Mouse (Mus musculus): ENCODE data around the gene Rnf216. TPM values are rescaled to one million over a fixed set of nuclear protein-coding genes. Genes with fewer than 3 reads are reported as not detected.

Gene Rnf216
- 13.7 and 15.0 TPM in 2 replicates for polyA plus RNA-seq (2021; fragmentation: Nextera tagmentation)
- long read RNA-seq, experiment 1, full-length matches to known transcripts: 2 of 38 reads
- long read RNA-seq, experiment 1, partial matches to known transcripts: 18 of 38 reads
- long read RNA-seq, experiment 1, other reads (novel, unspliced or antisense): 18 of 38 reads
- long read RNA-seq, experiment 2, full-length matches to known transcripts: 84 of 168 reads
- long read RNA-seq, experiment 2, partial matches to known transcripts: 14 of 168 reads
- long read RNA-seq, experiment 2, other reads (novel, unspliced or antisense): 70 of 168 reads

DNA sequence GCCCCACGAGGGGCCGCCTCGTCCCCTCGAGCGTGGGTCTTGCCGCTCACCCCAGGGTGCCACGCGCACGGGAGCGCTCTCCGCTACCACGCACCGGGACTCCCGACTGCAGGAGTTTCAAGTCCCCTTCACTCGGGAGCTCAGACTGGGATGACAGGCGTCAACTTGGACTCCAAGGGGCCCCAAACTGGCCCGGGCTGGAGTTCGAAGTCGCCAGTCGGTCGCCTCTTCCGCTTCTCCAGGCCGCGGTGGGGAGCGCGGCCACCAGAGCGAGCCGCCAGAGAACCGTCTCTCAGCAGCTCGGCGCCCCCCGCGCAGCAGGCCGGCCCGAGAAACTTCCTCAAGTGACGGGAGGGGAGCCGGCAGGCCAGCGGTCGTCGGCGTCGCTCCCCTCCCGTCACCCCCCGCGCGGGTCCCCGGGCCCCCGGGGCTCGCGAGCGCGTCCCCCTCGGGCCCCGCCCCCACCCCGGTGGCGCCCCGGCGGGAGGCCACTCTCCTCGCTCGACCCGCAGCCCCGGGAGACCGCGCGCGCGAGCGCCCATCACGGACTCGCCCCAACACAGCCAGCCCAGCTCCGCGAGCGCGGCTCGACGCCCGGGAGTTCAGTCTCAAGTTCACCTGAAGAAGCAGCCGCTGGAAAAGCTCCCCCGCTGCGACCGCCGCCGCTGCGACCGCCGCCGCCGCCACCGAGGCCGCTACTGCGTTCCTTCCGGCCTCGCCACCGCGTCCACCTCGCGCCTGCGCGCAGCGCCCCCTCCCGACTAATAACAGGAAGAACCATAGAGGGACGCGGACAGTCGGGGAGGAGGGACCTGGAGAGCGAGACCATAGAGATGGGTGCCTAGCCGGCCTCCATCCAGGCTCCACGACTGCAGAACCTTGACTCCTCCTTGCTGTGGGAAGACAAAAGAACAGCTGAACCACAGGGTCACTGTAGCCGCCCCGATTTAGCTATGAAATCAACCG is at the start of gene Rnf216:
Gene Rnf216, minus strand, starts transcription at position 714 of the 966 bp plus-strand sequence.

DNA sequence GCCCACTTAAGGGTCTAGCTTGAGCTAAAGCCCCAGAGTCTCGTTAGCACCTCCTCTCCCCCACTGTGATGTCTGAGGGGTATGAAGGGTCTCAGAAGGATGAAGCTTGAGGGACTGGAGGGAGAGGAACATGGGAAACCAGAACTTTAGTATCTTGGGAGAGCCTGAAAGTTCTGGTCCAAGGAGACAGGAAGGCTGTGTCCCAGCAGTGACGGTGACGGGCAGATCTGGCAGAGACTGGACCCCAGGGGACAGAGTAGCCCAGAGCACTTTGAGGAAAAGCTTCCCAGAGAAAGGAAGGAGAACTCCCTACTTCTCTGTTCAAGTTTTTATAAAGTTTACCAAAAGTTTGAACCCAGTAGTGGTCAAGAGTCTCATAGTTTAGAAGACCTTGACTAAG is 34.7 kb upstream of the Rnf216 start, which contains the start of gene Olfr718-ps1:
Gene Olfr718-ps1, minus strand, starts transcription at position 101 of the 400 bp plus-strand sequence.

DNA sequence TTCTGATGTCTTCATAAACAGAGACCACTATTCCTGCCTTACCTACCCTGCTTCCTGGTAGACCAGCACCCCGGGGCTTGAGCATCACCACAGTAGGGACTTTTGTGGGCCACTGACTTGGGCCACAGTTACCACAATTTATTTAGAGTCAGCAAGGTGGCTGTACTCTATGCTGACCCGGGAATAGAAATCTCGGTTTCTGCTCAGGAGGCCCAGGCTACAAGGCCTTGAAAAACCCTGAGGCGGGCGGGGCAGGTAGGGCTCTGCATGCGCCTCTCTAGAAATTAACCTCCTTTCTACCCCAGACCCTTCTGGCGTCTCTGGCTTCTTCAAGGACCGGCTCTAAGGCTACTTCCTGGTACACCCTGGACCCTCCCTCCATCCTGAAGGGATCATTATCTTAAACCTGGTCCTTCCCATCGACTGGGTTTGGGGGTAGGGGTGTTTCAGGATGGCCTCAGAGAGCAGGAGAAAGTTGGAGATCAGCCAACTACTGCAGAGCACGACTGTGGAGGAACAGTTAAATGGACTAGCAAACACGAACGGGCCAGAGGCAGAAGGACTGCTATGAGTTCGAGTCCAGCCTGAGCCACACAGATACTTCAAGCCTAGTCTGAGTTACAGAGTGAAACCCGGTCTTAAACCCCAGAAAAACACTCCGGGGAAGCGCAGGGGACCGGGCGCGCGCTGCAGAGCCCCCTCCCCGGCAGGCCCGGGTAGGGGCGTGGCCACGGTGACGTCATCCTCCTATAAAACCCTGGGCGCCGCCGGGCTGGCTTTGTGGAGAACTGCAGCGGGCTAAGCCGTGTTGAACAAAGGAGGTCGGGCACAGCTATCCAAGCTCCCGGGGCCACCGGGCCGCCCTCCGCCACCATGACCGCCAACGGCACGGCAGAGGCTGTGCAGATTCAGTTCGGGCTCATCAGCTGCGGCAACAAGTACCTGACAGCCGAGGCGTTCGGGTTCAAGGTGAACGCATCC is 152.9 kb downstream of the Rnf216 start, which contains the start of gene Fscn1:
Gene Fscn1, plus strand, starts transcription at position 768 of the 981 bp plus-strand sequence.

Small RNAs within 50 kb of the gene (microRNA-seq; reads per million reads assigned to microRNA genes)
- not detected for gene Gm44405

Other genes with a start within 250 kb of the Rnf216 start
- 19.3 and 24.7 TPM in 2 replicates for gene Fbxl18, start 217.6 kb downstream of the Rnf216 start, polyA plus RNA-seq (2021; fragmentation: Nextera tagmentation)
- 3,999 and 8,580 TPM in 2 replicates for gene Actb, start 206.2 kb downstream of the Rnf216 start, polyA plus RNA-seq (2021; fragmentation: Nextera tagmentation)
- 243 and 313 TPM in 2 replicates for gene Fscn1, start 152.7 kb downstream of the Rnf216 start, polyA plus RNA-seq (2021; fragmentation: Nextera tagmentation)
- gene Olfr718-ps1, start 34.6 kb upstream of the Rnf216 start, polyA plus RNA-seq (2021; fragmentation: Nextera tagmentation): not detected in 2 replicates
- gene Rbak, start 67.8 kb upstream of the Rnf216 start, polyA plus RNA-seq (2021; fragmentation: Nextera tagmentation): 4.6 and 4.8 TPM in 2 replicates
- not detected in 2 replicates for gene Spdye4b, start 68.0 kb upstream of the Rnf216 start, polyA plus RNA-seq (2021; fragmentation: Nextera tagmentation)
- not detected in 2 replicates for gene Spdye4a, start 113.9 kb upstream of the Rnf216 start, polyA plus RNA-seq (2021; fragmentation: Nextera tagmentation)
- gene Zfp12, start 122.2 kb upstream of the Rnf216 start, polyA plus RNA-seq (2021; fragmentation: Nextera tagmentation): 4.9 and 5.4 TPM in 2 replicates
- 4.9 and 6.6 TPM in 2 replicates for gene Zfp316, start 157.0 kb upstream of the Rnf216 start, polyA plus RNA-seq (2021; fragmentation: Nextera tagmentation)
- 0.18 and 0.50 TPM in 2 replicates for gene Zfp853, start 180.6 kb upstream of the Rnf216 start, polyA plus RNA-seq (2021; fragmentation: Nextera tagmentation)
- gene E130309D02Rik, start 202.4 kb upstream of the Rnf216 start, polyA plus RNA-seq (2021; fragmentation: Nextera tagmentation): 21.1 and 24.4 TPM in 2 replicates
- 63.9 and 65.3 TPM in 2 replicates for gene Zdhhc4, start 216.3 kb upstream of the Rnf216 start, polyA plus RNA-seq (2021; fragmentation: Nextera tagmentation)
- 1.3 TPM in 2 replicates for gene Grid2ip, start 244.3 kb upstream of the Rnf216 start, polyA plus RNA-seq (2021; fragmentation: Nextera tagmentation)

All from layer of hippocampus, adult 6 months (tissue).